In genomic region chr12:50292834-50293233, GRCm38 (mm10) we compare ENCODE assay signal across 14 mouse cellular contexts.
DNase-seq lines count a peak whose midpoint lies in the region; ATAC-seq and TF ChIP-seq lines count a peak whose summit lies in the region.
"Had no signal": no experiment of that assay in that cellular context is flagged by ENCODE, and none has a peak within 500 bp of the region (broad histone marks: within the 10 kb centered on the region; RNA-seq: fewer than 3 reads in every experiment).

No protein-coding gene starts in this region.

- H3K36me3 ChIP-seq in heart, adult 2 months (ENCODE audit: control insufficient read depth, insufficient read depth, low read length): no peaks in the 10 kb centered on the region
- no peaks in the 10 kb centered on the region for H3K36me3 ChIP-seq in lung, embryonic 14.5 days (ENCODE audit: insufficient read depth)
- H3K36me3 ChIP-seq: hindbrain, embryonic 10.5 days; liver, embryonic 12.5 days had no signal

- 48% methylated on average over 3 of the region's 3 CpGs for WGBS in heart, adult 2 months
- 61% methylated on average over 3 of the region's 3 CpGs for WGBS in lung, embryonic 14.5 days

- H3K9ac ChIP-seq in heart, adult 2 months (ENCODE audit: low read depth, low read length): no peak overlapping the region
- no peak overlapping the region for H3K9ac ChIP-seq in lung, embryonic 14.5 days
- H3K9ac ChIP-seq: liver, embryonic 12.5 days had no signal

- no peaks in the 10 kb centered on the region for H3K9me3 ChIP-seq in lung, embryonic 14.5 days (ENCODE audit: low read depth, low read length)
- H3K9me3 ChIP-seq: hindbrain, embryonic 10.5 days; liver, embryonic 12.5 days had no signal

- no peak for ATAC-seq in lung, embryonic 14.5 days (ENCODE audit: insufficient read depth)
- ATAC-seq: liver, embryonic 12.5 days had no signal

- H3K4me2 ChIP-seq in lung, embryonic 14.5 days: no peak overlapping the region
- H3K4me2 ChIP-seq: liver, embryonic 12.5 days had no signal

- H3K79me2 ChIP-seq in heart, adult 2 months (replicated peaks; ENCODE audit: control insufficient read depth, insufficient read depth, low read length): no peaks in the 10 kb centered on the region

- intact Hi-C loops in heart, adult 2 months (cut with DNase I): no loop called here
- intact Hi-C loops in heart, postnatal 14 days (cut with DNase I): no loop called here

- no peak for TF ChIP-seq POLR2A in heart, adult 2 months (IDR thresholded peaks at IDR 0.05; ENCODE audit: insufficient read depth, low read depth, low read length)

- H3K4me1 ChIP-seq in heart, adult 2 months (ENCODE audit: control insufficient read depth, insufficient read depth, low read length): no peaks in the 10 kb centered on the region
- no peaks in the 10 kb centered on the region for H3K4me1 ChIP-seq in lung, embryonic 14.5 days (ENCODE audit: insufficient read depth)
- H3K4me1 ChIP-seq: liver, embryonic 12.5 days had no signal

- H3K27me3 ChIP-seq in heart, adult 2 months (ENCODE audit: control insufficient read depth, insufficient read depth, low read length): no peaks in the 10 kb centered on the region
- no peaks in the 10 kb centered on the region for H3K27me3 ChIP-seq in lung, embryonic 14.5 days (ENCODE audit: insufficient read depth, low read length)
- H3K27me3 ChIP-seq: CH12.LX; liver, embryonic 12.5 days had no signal

- no peak for TF ChIP-seq EP300 in heart, adult 2 months (IDR thresholded peaks at IDR 0.05; ENCODE audit: insufficient read depth, low read depth, low read length)

- TF ChIP-seq CTCF in heart, adult 2 months (IDR thresholded peaks at IDR 0.05): peak; percentile 50
- peak; percentile 35; the same call in 1 of the 2 replicates for TF ChIP-seq CTCF in lung, embryonic 14.5 days (IDR thresholded peaks at IDR 0.05; ENCODE audit: low read depth)

- DNase-seq in heart, adult 2 months: no peak
- no peak for DNase-seq in heart, postnatal 14 days
- DNase-seq in lung, embryonic 14.5 days: peak; percentile 31
- DNase-seq in lung, postnatal 14 days: no peak
- peak; percentile 22 for DNase-seq in ES-CJ7 (ENCODE audit: low read depth, low spot score)
- DNase-seq in forelimb bud, embryonic 11.5 days (ENCODE audit: low read depth, low spot score): peak; percentile 9
- no peak for DNase-seq in adipocyte (ENCODE audit: low spot score)
- DNase-seq in adrenal gland, adult (ENCODE audit: inconsistent age in 2 of 2, low spot score in 1 of 2): no peak
- DNase-seq: cerebellum, adult 9-10 months; kidney, postnatal 14 days; thymus, postnatal 25 days had no signal

- no peak overlapping the region for H3K27ac ChIP-seq in heart, adult 2 months
- no peak overlapping the region for H3K27ac ChIP-seq in lung, embryonic 14.5 days (ENCODE audit: low read depth)
- H3K27ac ChIP-seq: hindbrain, embryonic 10.5 days; liver, embryonic 12.5 days had no signal

- no peak overlapping the region for H3K4me3 ChIP-seq in heart, adult 2 months
- no peak overlapping the region for H3K4me3 ChIP-seq in lung, embryonic 14.5 days (ENCODE audit: low read depth, low read length)
- H3K4me3 ChIP-seq: hindbrain, embryonic 10.5 days; liver, embryonic 12.5 days had no signal

Comparison
In these comparisons a context has a peak if more than half of its experiments do, and no peak if none do; other contexts are left out.
1. DNase-seq: peak in lung, embryonic 14.5 days (single experiment), ES-CJ7 (single experiment) and forelimb bud, embryonic 11.5 days (single experiment); none in heart, adult 2 months (0 of 2), heart, postnatal 14 days (0 of 2), lung, postnatal 14 days (single experiment), adipocyte (single experiment) and adrenal gland, adult (0 of 2).